Mouse (Mus musculus) adrenal gland, adult 8-10 months (tissue): Measurements from ENCODE around the gene Arf6. TPM values are rescaled to one million over a fixed set of nuclear protein-coding genes. Genes with fewer than 3 reads are reported as not detected.
"Not testable (repeated sequence)": the region's sequence is repeated elsewhere in the genome, so short reads cannot be mapped to it uniquely, and the experiment has no call there.

Source experiments
- DNase-seq: peaks from one replicate; pipeline ENCODE4 v3.0.0; 2022
- total RNA-seq, 4 experiments: library from RNA; stranded (reverse); gene quantifications; 2 replicates each; pipeline ENCODE4 v1.2.4; 2022

Gene Arf6
- total RNA-seq, result 100 to 1,000 TPM; 108 to 148 (median 117) TPM

GRCm38 (mm10) chr12:69371854-69372671, at the start of gene Arf6, which contains the start of gene Gm9887:
Gene Arf6, plus strand, starts transcription at chr12:69372150.
Gene Gm9887, minus strand, starts transcription at chr12:69372458.
- DNase-seq, result peak; percentile 97

GRCm38 (mm10) chr12:69331187-69331586, 40.8 kb upstream of the Arf6 start:
- DNase-seq, result no peak

DNA sequence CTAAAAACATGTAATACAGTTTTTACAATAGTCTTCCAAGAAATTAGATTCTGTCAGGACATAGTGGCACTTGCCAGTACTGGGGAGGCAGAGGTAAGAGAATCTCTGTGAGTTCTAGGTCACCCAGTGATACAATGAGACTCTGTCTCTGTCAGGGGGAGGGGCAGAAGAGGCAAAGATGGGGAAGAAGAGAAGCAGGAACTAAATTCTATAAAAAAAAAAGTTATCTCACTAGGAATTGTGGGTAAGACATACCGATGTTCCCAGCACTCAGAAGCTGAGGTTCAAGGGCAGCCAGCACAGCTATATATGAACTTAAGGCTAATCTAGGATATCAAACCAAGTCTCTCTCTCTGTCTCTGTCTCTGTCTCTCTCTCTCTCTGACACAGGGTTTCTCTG, 39.8 kb upstream of the Arf6 start:
- no peak for DNase-seq

- DNase-seq, result no peak
These were observed 38.4 kb upstream of the Arf6 start for GRCm38 (mm10) chr12:69333547-69333946.

DNA sequence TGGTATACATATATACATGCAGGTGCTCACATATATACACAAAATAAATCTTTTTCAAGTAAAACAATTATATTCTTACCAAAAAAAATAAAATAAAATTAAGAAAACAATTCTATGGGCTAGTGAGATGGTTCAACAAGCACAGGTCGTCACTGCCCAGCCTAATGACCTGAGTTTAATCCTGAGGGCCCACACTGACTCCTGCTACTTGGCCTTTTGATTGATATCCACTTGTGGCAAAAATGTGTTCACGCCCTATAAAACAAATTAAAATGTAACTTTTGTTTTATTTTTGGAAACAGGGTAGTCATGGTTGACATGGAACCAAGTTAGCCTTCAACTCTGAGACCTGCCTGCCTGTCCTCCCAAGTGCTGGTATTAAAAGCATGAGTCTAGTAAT, 22.0 kb upstream of the Arf6 start:
- DNase-seq, result no peak

DNA sequence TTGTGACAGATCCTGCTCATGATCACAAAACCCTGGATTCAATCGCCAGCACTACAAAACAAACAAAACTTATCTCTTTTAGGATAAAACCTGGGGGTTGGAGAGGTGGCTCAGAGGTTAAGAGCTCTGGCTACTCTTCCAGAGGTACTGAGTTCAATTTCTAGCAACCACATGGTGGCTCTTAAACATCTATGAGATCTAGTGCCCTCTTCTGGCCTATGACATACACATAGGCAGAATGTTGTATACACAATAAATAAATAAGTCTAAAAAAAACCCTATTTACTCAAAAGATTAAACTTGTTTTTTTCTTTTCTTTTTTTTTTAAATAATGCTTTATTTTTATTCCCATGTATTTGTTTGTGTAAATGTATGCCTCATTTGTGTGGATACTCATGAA, 20.3 kb upstream of the Arf6 start:
- no peak for DNase-seq

- peak; percentile 81 for DNase-seq
These were observed 15.2 kb upstream of the Arf6 start, which contains the start of gene Nemf for GRCm38 (mm10) chr12:69356546-69357299. Gene Nemf, minus strand, starts transcription at chr12:69357165.

DNA sequence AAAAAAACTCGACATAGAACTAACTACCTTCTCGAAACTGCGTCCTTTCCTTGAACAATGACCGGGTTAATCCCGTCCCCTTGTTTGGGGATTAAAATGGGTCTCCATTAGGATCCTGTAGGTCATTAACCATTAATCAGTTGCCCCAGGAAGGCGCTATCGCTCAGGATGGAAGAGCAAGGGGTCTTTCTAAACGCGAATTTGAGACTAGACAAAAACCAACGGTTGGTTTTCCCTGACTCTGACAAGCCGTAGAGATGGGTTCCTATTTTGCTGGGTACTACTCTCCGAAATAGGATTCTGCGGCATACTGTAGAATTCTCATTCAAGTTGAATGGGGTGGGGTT, 14.7 kb upstream of the Arf6 start:
- DNase-seq, result no peak

DNA sequence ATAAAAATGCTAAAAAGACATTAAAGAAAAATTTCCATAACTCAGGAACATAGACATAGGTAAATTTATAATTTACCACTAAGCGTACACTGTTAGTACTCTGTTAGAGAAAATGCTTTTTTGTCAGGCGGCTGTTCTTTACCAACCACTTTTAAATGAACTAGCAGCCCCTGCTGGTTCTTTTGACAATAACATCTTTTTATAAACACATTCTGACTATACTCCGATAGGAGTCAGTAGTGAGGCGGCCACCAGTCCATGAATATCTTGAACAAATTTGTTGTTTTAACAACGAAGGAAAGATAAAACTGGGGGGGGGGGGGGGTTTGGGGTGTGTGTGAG, 11.3 kb upstream of the Arf6 start:
- DNase-seq, result peak; percentile 40

- peak; percentile 98 for DNase-seq
These were observed 10.7 kb upstream of the Arf6 start for GRCm38 (mm10) chr12:69360997-69361899.

DNA sequence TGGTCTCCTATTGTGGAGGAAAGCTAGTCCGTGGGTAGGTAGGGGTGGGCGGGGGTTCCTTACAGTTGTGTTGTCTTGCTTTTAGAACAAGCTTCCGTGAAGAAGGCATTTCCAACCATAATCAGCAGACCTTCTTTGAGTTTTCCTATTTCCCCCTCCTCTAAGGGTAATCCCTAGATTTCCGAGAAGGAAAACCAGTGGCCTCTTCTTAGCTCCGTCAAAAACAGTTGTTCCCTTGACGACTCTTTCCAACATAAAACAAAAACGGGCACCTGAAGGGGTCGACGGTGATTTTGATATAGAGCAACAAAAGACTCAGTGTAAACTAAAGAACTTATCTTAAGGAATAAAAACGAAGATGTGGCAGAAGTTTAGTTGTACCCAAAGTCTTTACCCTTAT, 10.0 kb upstream of the Arf6 start:
- DNase-seq, result no peak

GRCm38 (mm10) chr12:69362388-69362787, 9.6 kb upstream of the Arf6 start:
- no peak for DNase-seq

DNA sequence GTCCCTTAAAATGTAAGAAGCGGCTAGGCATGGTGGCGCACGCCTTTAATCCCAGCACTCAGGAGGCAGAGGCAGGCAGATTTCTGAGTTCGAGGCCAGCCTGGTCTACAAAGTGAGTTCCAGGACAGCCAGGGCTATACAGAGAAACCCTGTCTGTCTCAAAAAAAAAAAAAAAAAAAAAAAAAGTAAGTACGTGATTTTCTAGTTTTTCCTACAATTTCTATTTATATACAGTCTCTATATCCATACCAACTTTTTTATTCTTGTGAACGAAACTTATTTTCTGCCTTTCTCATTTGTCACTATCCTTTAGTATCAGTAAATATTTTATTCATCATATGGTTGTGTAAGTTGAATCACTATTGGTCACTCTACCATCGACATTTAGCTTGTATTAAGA, 8.8 kb upstream of the Arf6 start:
- not testable (repeated sequence) for DNase-seq

- DNase-seq, result peak; percentile 76
These were observed 7.8 kb upstream of the Arf6 start for GRCm38 (mm10) chr12:69363899-69364762.

DNA sequence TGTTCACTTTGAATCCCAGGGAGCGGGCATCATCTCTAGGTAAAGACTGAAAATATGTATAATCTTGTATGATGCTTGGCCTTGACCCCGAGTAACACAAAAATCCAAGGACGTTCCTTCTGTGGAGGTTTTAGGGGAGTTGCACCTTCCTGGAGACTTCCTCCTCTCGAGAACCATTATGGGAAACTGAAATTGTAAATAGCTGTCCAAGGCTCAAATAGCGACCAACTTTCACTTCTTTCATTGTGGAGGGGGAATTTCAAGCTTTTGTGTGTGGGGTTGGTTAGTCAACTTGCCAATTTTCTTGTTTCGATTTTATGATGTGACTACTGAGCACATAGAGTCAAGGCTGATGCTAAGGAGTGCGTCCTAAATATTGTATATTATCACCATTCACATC, 6.2 kb upstream of the Arf6 start:
- no peak for DNase-seq

DNA sequence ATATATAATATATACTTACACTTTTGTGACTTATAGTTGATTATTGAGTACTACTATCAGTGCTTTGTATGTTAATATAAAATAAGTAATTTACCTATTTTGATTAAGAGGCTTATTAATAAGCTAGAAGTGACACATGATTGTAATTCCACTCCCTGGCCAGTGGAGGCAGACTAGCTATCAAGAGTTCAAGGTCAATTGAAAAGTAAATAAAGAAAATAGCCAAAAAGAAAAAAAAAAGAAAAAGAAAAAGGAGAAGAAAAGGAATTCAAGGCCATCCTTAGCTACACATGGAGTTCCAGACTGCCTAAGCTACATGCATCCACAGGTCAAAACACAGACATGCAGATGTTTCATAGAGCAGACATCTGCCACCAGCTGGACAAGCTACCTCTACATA, 5.5 kb upstream of the Arf6 start:
- DNase-seq, result no peak

GRCm38 (mm10) chr12:69367557-69367956, 4.4 kb upstream of the Arf6 start:
- no peak for DNase-seq

GRCm38 (mm10) chr12:69370936-69371335, 1.0 kb upstream of the Arf6 start:
- DNase-seq, result no peak

GRCm38 (mm10) chr12:69371421-69371853, 513 bp upstream of the Arf6 start:
- no peak for DNase-seq

DNA sequence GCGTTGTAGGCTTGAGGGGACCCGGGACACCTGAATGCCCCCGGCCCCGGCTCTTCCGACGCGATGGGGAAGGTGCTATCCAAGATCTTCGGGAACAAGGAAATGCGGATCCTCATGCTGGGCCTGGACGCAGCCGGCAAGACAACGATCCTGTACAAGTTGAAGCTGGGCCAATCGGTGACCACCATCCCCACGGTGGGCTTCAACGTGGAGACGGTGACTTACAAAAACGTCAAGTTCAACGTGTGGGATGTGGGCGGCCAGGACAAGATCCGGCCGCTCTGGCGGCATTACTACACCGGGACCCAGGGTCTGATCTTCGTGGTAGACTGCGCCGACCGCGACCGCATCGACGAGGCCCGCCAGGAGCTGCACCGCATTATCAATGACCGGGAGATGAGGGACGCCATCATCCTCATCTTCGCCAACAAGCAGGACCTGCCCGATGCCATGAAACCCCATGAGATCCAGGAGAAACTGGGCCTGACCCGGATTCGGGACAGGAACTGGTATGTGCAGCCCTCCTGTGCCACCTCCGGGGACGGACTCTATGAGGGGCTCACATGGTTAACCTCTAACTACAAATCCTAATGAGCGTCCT, 881 bp downstream of the Arf6 start:
- no peak for DNase-seq
